Mouse (Mus musculus): Measurements from ENCODE around the gene Zfyve28. TPM values are rescaled to one million over a fixed set of nuclear protein-coding genes. Genes with fewer than 3 reads are reported as not detected.

Zfyve28 gene
- polyA plus RNA-seq, 1 experiment from 2014 or later = 5.2 TPM

- Histone ChIP-seq H3K4me3 (no peak overlapping the region), H3K27ac (no peak overlapping the region), H3K36me3 (no peaks in the 10 kb centered on the region), H3K9ac (no peak overlapping the region), H3K4me2 (replicated peaks) (no peak overlapping the region), H3K27me3 (replicated peaks) (no peaks in the 10 kb centered on the region), H3K4me1 (no peaks in the 10 kb centered on the region), H3K9me3 (no peaks in the 10 kb centered on the region)
- no peak for ATAC-seq (ENCODE audit: low FRiP score, low read depth)
- 83% methylated on average over 3 of the region's 3 CpGs for WGBS
Measured at GRCm38 (mm10) chr5:34309016-34309415, 20.8 kb upstream of the Zfyve28 start.

- H3K9ac ChIP-seq = no peak overlapping the region
- no peak overlapping the region for H3K4me3 ChIP-seq
- H3K4me2 ChIP-seq (replicated peaks) = no peak overlapping the region
- no peaks in the 10 kb centered on the region for H3K9me3 ChIP-seq
- H3K27ac ChIP-seq = no peak overlapping the region
- H3K4me1 ChIP-seq = no peaks in the 10 kb centered on the region
- H3K36me3 ChIP-seq = no peaks in the 10 kb centered on the region
- no peaks in the 10 kb centered on the region for H3K27me3 ChIP-seq (replicated peaks)
- ATAC-seq (ENCODE audit: low FRiP score, low read depth) = no peak
- 84% methylated on average over 7 of the region's 7 CpGs for WGBS
Measured at GRCm38 (mm10) chr5:34302377-34302776, 14.1 kb upstream of the Zfyve28 start.

- ATAC-seq (ENCODE audit: low FRiP score, low read depth) = no peak
- 88% methylated on average over 10 of the region's 10 CpGs for WGBS
- H3K9ac ChIP-seq = no peak overlapping the region
Measured at GRCm38 (mm10) chr5:34298937-34299535, 10.8 kb upstream of the Zfyve28 start.

GRCm38 (mm10) chr5:34298061-34298460, 9.8 kb upstream of the Zfyve28 start:
- no peak overlapping the region for H3K27ac ChIP-seq
- H3K4me3 ChIP-seq = no peak overlapping the region
- no peak overlapping the region for H3K4me2 ChIP-seq (replicated peaks)
- no peaks in the 10 kb centered on the region for H3K9me3 ChIP-seq
- H3K9ac ChIP-seq = no peak overlapping the region
- no peaks in the 10 kb centered on the region for H3K27me3 ChIP-seq (replicated peaks)
- no peaks in the 10 kb centered on the region for H3K36me3 ChIP-seq
- no peak for ATAC-seq (ENCODE audit: low FRiP score, low read depth)
- WGBS = 59% methylated on average over 4 of the region's 4 CpGs
- H3K4me1 ChIP-seq = no peaks in the 10 kb centered on the region

More at GRCm38 (mm10) chr5:34298937-34299535, 10.8 kb upstream of the Zfyve28 start:
- Histone ChIP-seq H3K4me3 (no peak overlapping the region), H3K27me3 (replicated peaks) (no peaks in the 10 kb centered on the region), H3K9me3 (no peaks in the 10 kb centered on the region), H3K4me2 (replicated peaks) (no peak overlapping the region), H3K27ac (no peak overlapping the region), H3K36me3 (no peaks in the 10 kb centered on the region), H3K4me1 (no peaks in the 10 kb centered on the region)

- 97% methylated on average over 2 of the region's 2 CpGs for WGBS
- H3K4me2 ChIP-seq (replicated peaks) = no peak overlapping the region
- no peaks in the 10 kb centered on the region for H3K4me1 ChIP-seq
- H3K27ac ChIP-seq = no peak overlapping the region
- no peak overlapping the region for H3K9ac ChIP-seq
- no peak overlapping the region for H3K4me3 ChIP-seq
- H3K36me3 ChIP-seq = no peaks in the 10 kb centered on the region
- H3K9me3 ChIP-seq = no peaks in the 10 kb centered on the region
- ATAC-seq (ENCODE audit: low FRiP score, low read depth) = no peak
- H3K27me3 ChIP-seq (replicated peaks) = no peaks in the 10 kb centered on the region
Measured at GRCm38 (mm10) chr5:34295141-34295540, 6.9 kb upstream of the Zfyve28 start.

GRCm38 (mm10) chr5:34294696-34295095, 6.4 kb upstream of the Zfyve28 start:
- ATAC-seq (ENCODE audit: low FRiP score, low read depth) = no peak
- no peaks in the 10 kb centered on the region for H3K9me3 ChIP-seq
- 45% methylated on average over 2 of the region's 2 CpGs for WGBS
- H3K4me3 ChIP-seq = no peak overlapping the region
- no peak overlapping the region for H3K4me2 ChIP-seq (replicated peaks)
- no peak overlapping the region for H3K27ac ChIP-seq
- H3K9ac ChIP-seq = no peak overlapping the region
- 0 out of 2 replicates have a peak, but pooled peaks cover under 1% of the 10 kb centered on the region for H3K27me3 ChIP-seq (replicated peaks)
- H3K36me3 ChIP-seq = no peaks in the 10 kb centered on the region
- no peaks in the 10 kb centered on the region for H3K4me1 ChIP-seq

- Histone ChIP-seq H3K4me1 (peaks cover 7% of the 10 kb centered on the region; the same call in 1 of the 2 replicates), H3K4me2 (replicated peaks) (no peak overlapping the region), H3K27ac (no peak overlapping the region), H3K36me3 (no peaks in the 10 kb centered on the region), H3K9me3 (no peaks in the 10 kb centered on the region), H3K27me3 (replicated peaks) (0 out of 2 replicates have a peak, but pooled peaks cover 5% of the 10 kb centered on the region), H3K4me3 (no peak overlapping the region), H3K9ac (no peak overlapping the region)
- ATAC-seq (ENCODE audit: low FRiP score, low read depth) = no peak
- 78% methylated on average over 6 of the region's 6 CpGs for WGBS
Measured at GRCm38 (mm10) chr5:34293363-34293762, 5.1 kb upstream of the Zfyve28 start.

DNA sequence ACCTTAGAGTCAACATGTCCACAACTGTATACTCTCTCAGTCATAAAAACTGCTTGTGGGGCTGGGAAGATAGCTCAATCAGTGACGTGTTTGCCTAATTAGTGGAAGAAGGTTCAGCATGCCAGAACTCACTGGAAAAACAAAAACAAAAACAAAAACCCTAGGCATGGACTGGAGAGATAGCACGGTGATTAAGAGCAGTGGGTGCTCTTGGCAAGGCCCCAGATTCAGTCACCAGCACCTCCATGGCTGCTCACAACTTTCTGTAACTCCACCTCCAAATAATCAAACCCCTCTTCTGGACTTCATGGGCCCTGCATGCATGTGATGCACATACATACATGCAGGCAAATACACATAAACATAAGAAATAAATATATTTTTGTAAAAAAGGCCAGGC, 1.0 kb upstream of the Zfyve28 start:
- no peaks in the 10 kb centered on the region for H3K36me3 ChIP-seq
- H3K9ac ChIP-seq = no peak overlapping the region
- ATAC-seq (ENCODE audit: low FRiP score, low read depth) = no peak
- no peak overlapping the region for H3K4me3 ChIP-seq
- peaks cover 23% of the 10 kb centered on the region for H3K4me1 ChIP-seq
- peaks cover 38% of the 10 kb centered on the region for H3K27me3 ChIP-seq (replicated peaks)
- H3K4me2 ChIP-seq (replicated peaks) = peak overlapping the region; percentile 95; the same call in 1 of the 2 replicates
- H3K27ac ChIP-seq = no peak overlapping the region
- 67% methylated on average over 2 of the region's 2 CpGs for whole genome bisulfite sequencing
- H3K9me3 ChIP-seq = no peaks in the 10 kb centered on the region

DNA sequence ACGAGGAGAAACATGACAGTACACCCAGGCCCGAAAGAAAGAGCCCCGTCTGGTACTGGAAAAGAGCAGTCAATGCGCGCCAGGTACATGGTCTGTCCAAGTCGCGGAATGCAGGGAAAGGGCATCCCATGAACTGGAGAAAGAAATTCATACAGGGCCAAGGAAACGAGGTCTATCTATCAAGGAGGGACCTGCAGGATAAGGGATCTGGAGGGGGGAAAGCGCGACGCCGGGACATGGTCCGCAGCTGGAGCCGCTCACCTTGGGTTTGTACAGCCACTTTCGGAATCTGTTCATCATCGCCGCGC, 457 bp downstream of the Zfyve28 start:
- Histone ChIP-seq H3K9me3 (no peaks in the 10 kb centered on the region), H3K4me1 (peaks cover 23% of the 10 kb centered on the region), H3K27me3 (replicated peaks) (peaks cover 38% of the 10 kb centered on the region), H3K27ac (no peak overlapping the region), H3K9ac (peak overlapping the region; percentile 67), H3K36me3 (no peaks in the 10 kb centered on the region), H3K4me3 (peak overlapping the region; percentile 67), H3K4me2 (replicated peaks) (peak overlapping the region; percentile 95)
- WGBS = 1% methylated on average over 18 of the region's 18 CpGs
- ATAC-seq (ENCODE audit: low FRiP score, low read depth) = peak; percentile 10; the same call in 1 of the 2 replicates

- Histone ChIP-seq H3K27ac (no peak overlapping the region), H3K9me3 (no peaks in the 10 kb centered on the region), H3K4me2 (replicated peaks) (peak overlapping the region; percentile 95), H3K4me1 (peaks cover 23% of the 10 kb centered on the region), H3K27me3 (replicated peaks) (peaks cover 38% of the 10 kb centered on the region), H3K9ac (peak overlapping the region; percentile 67), H3K4me3 (peak overlapping the region; percentile 67), H3K36me3 (no peaks in the 10 kb centered on the region)
- no peak for ATAC-seq (ENCODE audit: low FRiP score, low read depth)
- under 1% methylated on average over 54 of the region's 54 CpGs for WGBS
Measured at GRCm38 (mm10) chr5:34287001-34287837, 1.0 kb downstream of the Zfyve28 start.

- 3% methylated on average over 11 of the region's 11 CpGs for WGBS
- Histone ChIP-seq H3K27ac (no peak overlapping the region), H3K4me2 (replicated peaks) (peak overlapping the region; percentile 95), H3K36me3 (no peaks in the 10 kb centered on the region), H3K4me1 (peaks cover 23% of the 10 kb centered on the region), H3K9ac (no peak overlapping the region; the same call in 1 of the 2 replicates), H3K9me3 (no peaks in the 10 kb centered on the region), H3K27me3 (replicated peaks) (peaks cover 38% of the 10 kb centered on the region), H3K4me3 (peak overlapping the region; percentile 67; the same call in 1 of the 2 replicates)
- ATAC-seq (ENCODE audit: low FRiP score, low read depth) = no peak
Measured at GRCm38 (mm10) chr5:34286516-34286915, 1.7 kb downstream of the Zfyve28 start.

- Histone ChIP-seq H3K9ac (no peak overlapping the region), H3K27ac (no peak overlapping the region), H3K4me3 (no peak overlapping the region), H3K36me3 (no peaks in the 10 kb centered on the region), H3K4me2 (replicated peaks) (no peak overlapping the region), H3K4me1 (peaks cover 23% of the 10 kb centered on the region), H3K9me3 (no peaks in the 10 kb centered on the region), H3K27me3 (replicated peaks) (peaks cover 38% of the 10 kb centered on the region)
- 88% methylated on average over 2 of the region's 2 CpGs for WGBS
- no peak for ATAC-seq (ENCODE audit: low FRiP score, low read depth)
Measured at GRCm38 (mm10) chr5:34285285-34285684, 3.0 kb downstream of the Zfyve28 start.
